Mouse (Mus musculus): Measurements from ENCODE around the gene Gm28042. TPM values are rescaled to one million over a fixed set of nuclear protein-coding genes. Genes with fewer than 3 reads are reported as not detected.
A peak's percentile ranks its signal among the peaks of the same experiment; 100 is the strongest.

Gene Gm28042
- total RNA-seq, 2 experiments from 2014 or later = 0.43 to 1.6 TPM

GRCm38 (mm10) chr2:120012924-120013323, 14.4 kb upstream of the Gm28042 start:
- DNase-seq = no peak

- DNase-seq = no peak
Measured at GRCm38 (mm10) chr2:120013831-120014486, 13.3 kb upstream of the Gm28042 start.

GRCm38 (mm10) chr2:120015882-120016281, 11.4 kb upstream of the Gm28042 start:
- DNase-seq = no peak

- no peak for DNase-seq
Measured at GRCm38 (mm10) chr2:120017599-120017998, 9.7 kb upstream of the Gm28042 start.

- DNase-seq = peak; percentile 73
Measured at GRCm38 (mm10) chr2:120024337-120024736, 3.0 kb upstream of the Gm28042 start.

- DNase-seq = no peak
Measured at GRCm38 (mm10) chr2:120027950-120028331, 648 bp downstream of the Gm28042 start.

- DNase-seq = no peak
Measured at GRCm38 (mm10) chr2:120030380-120030779, 3.1 kb downstream of the Gm28042 start.

- no peak for DNase-seq
Measured at GRCm38 (mm10) chr2:120032726-120033467, 5.6 kb downstream of the Gm28042 start, which contains the start of gene Pla2g4b. Pla2g4b (plus strand) TSS chr2:120033417.

- DNase-seq = no peak
Measured at GRCm38 (mm10) chr2:120033726-120034125, 6.4 kb downstream of the Gm28042 start.

GRCm38 (mm10) chr2:120037744-120038143, 10.5 kb downstream of the Gm28042 start:
- no peak for DNase-seq

GRCm38 (mm10) chr2:120040991-120041390, 13.7 kb downstream of the Gm28042 start:
- no peak for DNase-seq

- DNase-seq = no peak
Measured at GRCm38 (mm10) chr2:120044101-120044603, 16.9 kb downstream of the Gm28042 start.

GRCm38 (mm10) chr2:120044676-120045075, 17.4 kb downstream of the Gm28042 start:
- no peak for DNase-seq

GRCm38 (mm10) chr2:120046486-120047310, 19.4 kb downstream of the Gm28042 start:
- no peak for DNase-seq

- no peak for DNase-seq
Measured at GRCm38 (mm10) chr2:120048173-120048572, 20.9 kb downstream of the Gm28042 start.

GRCm38 (mm10) chr2:120049632-120050274, 22.5 kb downstream of the Gm28042 start:
- DNase-seq = peak; percentile 72

- no peak for DNase-seq
Measured at GRCm38 (mm10) chr2:120051405-120051804, 24.1 kb downstream of the Gm28042 start.

GRCm38 (mm10) chr2:120054771-120055552, 27.7 kb downstream of the Gm28042 start:
- DNase-seq = peak; percentile 60

GRCm38 (mm10) chr2:120055923-120056322, 28.6 kb downstream of the Gm28042 start:
- no peak for DNase-seq

- DNase-seq = no peak
Measured at GRCm38 (mm10) chr2:120058818-120059217, 31.5 kb downstream of the Gm28042 start.

- DNase-seq = no peak
Measured at GRCm38 (mm10) chr2:120059466-120059865, 32.2 kb downstream of the Gm28042 start.

All from heart, postnatal 4 days (tissue).